Comparison of ENCODE assay signal across 24 mouse cellular contexts in genomic region chr3:88746139-88746870, GRCm38 (mm10). TPM values are rescaled to one million over a fixed set of nuclear protein-coding genes. Genes with fewer than 3 reads are reported as not detected.
DNase-seq lines count a peak whose midpoint lies in the region; ATAC-seq and TF ChIP-seq lines count a peak whose summit lies in the region.
"Had no signal": no experiment of that assay in that cellular context is flagged by ENCODE, and none has a peak within 500 bp of the region (broad histone marks: within the 10 kb centered on the region; RNA-seq: fewer than 3 reads in every experiment).

No protein-coding gene starts in this region.

- 77% methylated on average over 15 of the region's 15 CpGs for WGBS in spleen, adult 2 months
- 40% methylated on average over 15 of the region's 15 CpGs for WGBS in small intestine, adult 2 months
- 95% methylated on average over 13 of the region's 15 CpGs for WGBS in midbrain, embryonic 11.5 days
- WGBS in hindbrain, embryonic 13.5 days, result 94% methylated on average over 14 of the region's 15 CpGs

- peaks cover 19% of the 10 kb centered on the region for H3K9me3 ChIP-seq in midbrain, embryonic 11.5 days (ENCODE audit: control insufficient read depth, low read length)
- H3K9me3 ChIP-seq in hindbrain, embryonic 13.5 days, result peaks cover 19% of the 10 kb centered on the region

- no peak for TF ChIP-seq CTCF in spleen, adult 2 months (IDR thresholded peaks at IDR 0.05; ENCODE audit: extremely low read depth, insufficient read depth, insufficient read length, insufficient replicate concordance)
- no peak for TF ChIP-seq CTCF in small intestine, adult 2 months (IDR thresholded peaks at IDR 0.05; ENCODE audit: extremely low read depth, insufficient read length, insufficient replicate concordance, low read depth, low read length)

- 0 out of 2 replicates have a peak overlapping the region, but pooled peaks have one; percentile 16 for H3K27ac ChIP-seq in spleen, adult 2 months (ENCODE audit: insufficient read depth, low read length)
- peak overlapping the region; percentile 86 for H3K27ac ChIP-seq in small intestine, adult 2 months (ENCODE audit: insufficient read depth, low read depth, low read length)
- H3K27ac ChIP-seq in midbrain, embryonic 11.5 days (ENCODE audit: low read depth, low read length), result no peak overlapping the region
- no peak overlapping the region for H3K27ac ChIP-seq in hindbrain, embryonic 13.5 days
- H3K27ac ChIP-seq: gastrocnemius, adult 2 months; liver, embryonic 13.5 days; midbrain, embryonic 12.5 days; neural tube, embryonic 15.5 days had no signal

- DNase-seq in heart, adult 11 months, result peak; percentile 91
- no peak for DNase-seq in heart, postnatal 10 days
- DNase-seq in spleen, adult 2 months (ENCODE audit: low read depth in 1 of 2, low spot score in 2 of 2), result no peak
- DNase-seq in spleen, postnatal 36 days (ENCODE audit: low spot score in 2 of 2), result no peak
- no peak for DNase-seq in midbrain, embryonic 11.5 days (ENCODE audit: low spot score, missing footprints)
- DNase-seq: adrenal gland, adult 2 months; cerebellum, adult 18-20 months; gastrocnemius, adult 2 months; heart, postnatal 4 days; kidney, adult 18-20 months; kidney, postnatal 4 days; liver, embryonic 13.5 days; lung, adult 2 months; right cerebral cortex, adult 18-20 months; right cerebral cortex, postnatal 4 days; thymus, postnatal 14 days had no signal

- ATAC-seq in midbrain, embryonic 11.5 days (ENCODE audit: low FRiP score), result no peak
- no peak for ATAC-seq in hindbrain, embryonic 13.5 days (ENCODE audit: low FRiP score)
- ATAC-seq: forebrain, embryonic 14.5 days; hindbrain, embryonic 16.5 days; Patski had no signal

- intact Hi-C loops in heart, postnatal 10 days (cut with DNase I), result no loop called here

- no peak overlapping the region for H3K4me3 ChIP-seq in spleen, adult 2 months (ENCODE audit: extremely low read depth, insufficient read depth, insufficient read length)
- no peak overlapping the region for H3K4me3 ChIP-seq in small intestine, adult 2 months (ENCODE audit: low read depth, low read length)
- no peak overlapping the region for H3K4me3 ChIP-seq in midbrain, embryonic 11.5 days (ENCODE audit: low read depth, low read length)
- no peak overlapping the region for H3K4me3 ChIP-seq in hindbrain, embryonic 13.5 days
- H3K4me3 ChIP-seq: gastrocnemius, adult 2 months; heart, embryonic 12.5 days; liver, embryonic 13.5 days; midbrain, embryonic 12.5 days; neural tube, embryonic 15.5 days had no signal

- no peaks in the 10 kb centered on the region for H3K36me3 ChIP-seq in spleen, adult 2 months (ENCODE audit: control insufficient read depth, insufficient read depth, low read length)
- no peaks in the 10 kb centered on the region for H3K36me3 ChIP-seq in small intestine, adult 2 months (ENCODE audit: control insufficient read depth, insufficient read depth, low read length)
- H3K36me3 ChIP-seq in midbrain, embryonic 11.5 days (ENCODE audit: control insufficient read depth, insufficient read depth, low read length), result peaks cover 58% of the 10 kb centered on the region
- H3K36me3 ChIP-seq in hindbrain, embryonic 13.5 days, result peaks cover 88% of the 10 kb centered on the region
- H3K36me3 ChIP-seq: liver, embryonic 13.5 days had no signal

- no peak overlapping the region for H3K4me2 ChIP-seq in midbrain, embryonic 11.5 days
- H3K4me2 ChIP-seq in hindbrain, embryonic 13.5 days, result no peak overlapping the region
- H3K4me2 ChIP-seq: heart, embryonic 12.5 days; liver, embryonic 13.5 days; midbrain, embryonic 12.5 days; neural tube, embryonic 15.5 days had no signal

- H3K27me3 ChIP-seq in spleen, adult 2 months (ENCODE audit: control insufficient read depth, insufficient read depth, low read length), result no peaks in the 10 kb centered on the region
- no peaks in the 10 kb centered on the region for H3K27me3 ChIP-seq in small intestine, adult 2 months (ENCODE audit: control insufficient read depth, insufficient read depth, low read length)
- H3K27me3 ChIP-seq in midbrain, embryonic 11.5 days (ENCODE audit: control insufficient read depth, insufficient read depth, low read length), result no peaks in the 10 kb centered on the region
- H3K27me3 ChIP-seq in hindbrain, embryonic 13.5 days, result no peaks in the 10 kb centered on the region
- H3K27me3 ChIP-seq: heart, embryonic 12.5 days; liver, embryonic 13.5 days; midbrain, embryonic 12.5 days; neural tube, embryonic 15.5 days; Patski had no signal

- TF ChIP-seq POLR2A in spleen, adult 2 months (IDR thresholded peaks at IDR 0.05; ENCODE audit: low read depth, low read length), result no peak
- no peak for TF ChIP-seq POLR2A in small intestine, adult 2 months (IDR thresholded peaks at IDR 0.05; ENCODE audit: low read depth, low read length)

- H3K4me1 ChIP-seq in spleen, adult 2 months (ENCODE audit: control insufficient read depth, insufficient read depth, insufficient read length), result no peaks in the 10 kb centered on the region
- peaks cover 19% of the 10 kb centered on the region; the same call in 1 of the 2 replicates for H3K4me1 ChIP-seq in small intestine, adult 2 months (ENCODE audit: control insufficient read depth, insufficient read depth, insufficient read length, low read length)
- H3K4me1 ChIP-seq in midbrain, embryonic 11.5 days (ENCODE audit: control insufficient read depth, insufficient read depth, low read length), result no peaks in the 10 kb centered on the region
- 0 out of 2 replicates have a peak, but pooled peaks cover 3% of the 10 kb centered on the region for H3K4me1 ChIP-seq in hindbrain, embryonic 13.5 days (replicated peaks)
- H3K4me1 ChIP-seq: heart, embryonic 12.5 days; midbrain, embryonic 12.5 days; neural tube, embryonic 15.5 days had no signal

- H3K9ac ChIP-seq in midbrain, embryonic 11.5 days (ENCODE audit: low read length), result no peak overlapping the region
- no peak overlapping the region for H3K9ac ChIP-seq in hindbrain, embryonic 13.5 days
- H3K9ac ChIP-seq: heart, embryonic 12.5 days; liver, embryonic 13.5 days; midbrain, embryonic 12.5 days; neural tube, embryonic 15.5 days had no signal

RNA-seq across cellular contexts. Expression of gene Syt11, which starts 28.7 kb away (rescaled TPM):
- total RNA-seq in heart, postnatal 10 days (2021), result 1 to 10 TPM; 5.7 to 6.7 TPM
- polyA plus RNA-seq in spleen, adult 2 months (2012; rRNA removed), result 3.6 and 5.0 TPM in 2 replicates
- 1.8 and 1.9 TPM in 2 replicates for polyA plus RNA-seq in small intestine, adult 2 months (2012; rRNA removed)
- polyA plus RNA-seq in midbrain, embryonic 11.5 days (2014; fragmentation: Nextera tagmentation; extraction: Ambion mirVana), result 178 and 180 TPM in 2 replicates
- polyA plus RNA-seq in hindbrain, embryonic 13.5 days (2015; fragmentation: Nextera tagmentation; extraction: Ambion mirVana), result 212 and 215 TPM in 2 replicates

RNA-seq across cellular contexts. Expression of gene Rit1, which starts 29.7 kb away (rescaled TPM):
- total RNA-seq in heart, postnatal 10 days (2021), result 10 to 100 TPM; 59.4 to 70.2 TPM
- polyA plus RNA-seq in spleen, adult 2 months (2012; rRNA removed), result 28.3 and 32.9 TPM in 2 replicates
- polyA plus RNA-seq in small intestine, adult 2 months (2012; rRNA removed), result 13.2 and 21.5 TPM in 2 replicates
- 43.8 and 48.8 TPM in 2 replicates for polyA plus RNA-seq in midbrain, embryonic 11.5 days (2014; fragmentation: Nextera tagmentation; extraction: Ambion mirVana)
- polyA plus RNA-seq in hindbrain, embryonic 13.5 days (2015; fragmentation: Nextera tagmentation; extraction: Ambion mirVana), result 57.9 and 59.0 TPM in 2 replicates

Comparison
In these comparisons a context has a peak if more than half of its experiments do, and no peak if none do; other contexts are left out.
1. H3K27ac ChIP-seq: peak in spleen, adult 2 months (single experiment) and small intestine, adult 2 months (single experiment); none in midbrain, embryonic 11.5 days (single experiment) and hindbrain, embryonic 13.5 days (single experiment).
2. RNA of gene Syt11, which starts 28.7 kb away (polyA plus RNA-seq): 212 to 215 TPM in hindbrain, embryonic 13.5 days and 178 to 180 TPM in midbrain, embryonic 11.5 days; 3.6 to 5.0 TPM in spleen, adult 2 months and 1.8 to 1.9 TPM in small intestine, adult 2 months; every median in the first group is over 10 times any median in the second.